Mouse (Mus musculus) forebrain, embryonic 16.5 days (tissue): ENCODE measurements around the gene Asb3. TPM values are rescaled to one million over a fixed set of nuclear protein-coding genes. Genes with fewer than 3 reads are reported as not detected.

Experiments
- polyA plus RNA-seq: library from polyadenylated mRNA; unstranded; fragments of >200 nt; fragmentation: Nextera tagmentation; extraction: Ambion mirVana; gene quantifications from 2 replicates; pipeline ENCODE4 v1.2.1, GENCODE M21; 2015

Asb3 gene
- polyA plus RNA-seq, 1 experiment from 2014 or later = 38.4 TPM

Other genes starting within 250 kb of the Asb3 start
- gene Acyp2, start 235.8 kb upstream of the Asb3 start, polyA plus RNA-seq = 9.7 and 10.1 TPM in 2 replicates
- gene Psme4, start 113.7 kb upstream of the Asb3 start, polyA plus RNA-seq = 17.2 and 17.6 TPM in 2 replicates
- gene Gpr75, start 58 bp upstream of the Asb3 start, polyA plus RNA-seq = 5.0 and 5.1 TPM in 2 replicates
- 8.7 and 9.3 TPM in 2 replicates for gene Erlec1, start 68.9 kb downstream of the Asb3 start, polyA plus RNA-seq
- 26.0 and 28.1 TPM in 2 replicates for gene Chac2, start 100.9 kb downstream of the Asb3 start, polyA plus RNA-seq